Mouse (Mus musculus) cerebellum, postnatal 14 days (tissue): ENCODE results near the gene Chmp1a.
"Not testable (repeated sequence)": the region's sequence is repeated elsewhere in the genome, so short reads cannot be mapped to it uniquely, and the experiment has no call there.

ENCODE experiments used
- DNase-seq, 2 experiments: peaks; one replicate each; pipeline ENCODE4 v3.0.0; 2021; ENCODE audit warnings: mixed read lengths in 2 of 2

Gene Chmp1a

GRCm38 (mm10) chr8:123230326-123230725, 17.8 kb upstream of the Chmp1a start:
- DNase-seq, result peak in 1 of 2 experiments; percentile 53

- no peak for DNase-seq
Measured at GRCm38 (mm10) chr8:123228416-123228815, 15.9 kb upstream of the Chmp1a start.

- peak; percentile 93 to 95 for DNase-seq
Measured at GRCm38 (mm10) chr8:123224278-123225266, 12.0 kb upstream of the Chmp1a start, which contains the start of gene Cdk10. Gene Cdk10, plus strand, starts transcription at chr8:123224842.

- DNase-seq, result no peak
Measured at GRCm38 (mm10) chr8:123220917-123221316, 8.4 kb upstream of the Chmp1a start.

- no peak for DNase-seq
Measured at GRCm38 (mm10) chr8:123215430-123215829, 2.9 kb upstream of the Chmp1a start.

- DNase-seq, result no peak
Measured at GRCm38 (mm10) chr8:123213118-123213772, 682 bp upstream of the Chmp1a start.

GRCm38 (mm10) chr8:123211876-123212275, 687 bp downstream of the Chmp1a start:
- DNase-seq, result no peak

- no peak for DNase-seq
Measured at GRCm38 (mm10) chr8:123203571-123203970, 9.0 kb downstream of the Chmp1a start.

GRCm38 (mm10) chr8:123202288-123202687, 10.3 kb downstream of the Chmp1a start:
- DNase-seq, result peak; percentile 88 to 91

- no peak for DNase-seq
Measured at GRCm38 (mm10) chr8:123199864-123200263, 12.7 kb downstream of the Chmp1a start.

- DNase-seq, result not testable (repeated sequence)
Measured at GRCm38 (mm10) chr8:123197016-123197415, 15.5 kb downstream of the Chmp1a start.

- no peak for DNase-seq
Measured at GRCm38 (mm10) chr8:123193771-123194170, 18.8 kb downstream of the Chmp1a start.

- no peak for DNase-seq
Measured at GRCm38 (mm10) chr8:123191908-123192307, 20.7 kb downstream of the Chmp1a start.

GRCm38 (mm10) chr8:123190678-123191077, 21.9 kb downstream of the Chmp1a start:
- peak; percentile 66 to 84 for DNase-seq

GRCm38 (mm10) chr8:123188841-123189240, 23.7 kb downstream of the Chmp1a start:
- DNase-seq, result no peak

GRCm38 (mm10) chr8:123188006-123188405, 24.6 kb downstream of the Chmp1a start:
- no peak for DNase-seq

- DNase-seq, result no peak
Measured at GRCm38 (mm10) chr8:123185566-123186409, 26.8 kb downstream of the Chmp1a start, which contains the start of gene Dpep1. Gene Dpep1, plus strand, starts transcription at chr8:123186242.

- no peak for DNase-seq
Measured at GRCm38 (mm10) chr8:123181391-123181790, 31.2 kb downstream of the Chmp1a start.

- DNase-seq, result no peak
Measured at GRCm38 (mm10) chr8:123157888-123158465, 54.6 kb downstream of the Chmp1a start, which contains the start of gene Sult5a1. Gene Sult5a1, minus strand, starts transcription at chr8:123158315.

GRCm38 (mm10) chr8:123156070-123156773, 56.3 kb downstream of the Chmp1a start:
- no peak for DNase-seq

- DNase-seq, result peak; percentile 59 to 64
Measured at GRCm38 (mm10) chr8:123155177-123155576, 57.4 kb downstream of the Chmp1a start.
